Mouse (Mus musculus) hindbrain, embryonic 10.5 days (tissue): ENCODE results near the gene Ywhag. TPM values are rescaled to one million over a fixed set of nuclear protein-coding genes. Genes with fewer than 3 reads are reported as not detected.

ENCODE experiments used
- DNase-seq: peaks from one replicate; pipeline ENCODE4 v3.0.0-alpha.2; 2017; ENCODE audit warnings: low spot score
- H3K27ac ChIP-seq: fragments of 300-500 bp; sonication (generic); 2 replicates; pipeline ENCODE4 v1.5.1; 2016; ENCODE audit warnings: mild to moderate bottlenecking, moderate library complexity
- H3K27me3 ChIP-seq: fragments of 300-500 bp; sonication (generic); 2 replicates; pipeline ENCODE4 v1.6.1; 2016; ENCODE audit warnings: mild to moderate bottlenecking; ENCODE audit not compliant: poor library complexity, insufficient read depth, severe bottlenecking
- H3K36me3 ChIP-seq: fragments of 300-500 bp; sonication (generic); 2 replicates; pipeline ENCODE4 v1.6.1; 2016; ENCODE audit warnings: mild to moderate bottlenecking, moderate library complexity
- H3K4me1 ChIP-seq: fragments of 300-500 bp; sonication (generic); replicated peaks from 2 replicates; pipeline ENCODE4 v1.6.1; 2016; ENCODE audit warnings: mild to moderate bottlenecking
- H3K4me3 ChIP-seq: fragments of 300-500 bp; sonication (generic); 2 replicates; pipeline ENCODE4 v1.5.1; 2016; ENCODE audit warnings: mild to moderate bottlenecking, moderate library complexity
- H3K9me3 ChIP-seq: fragments of 300-500 bp; sonication (generic); 2 replicates; pipeline ENCODE4 v1.6.1; 2016; ENCODE audit warnings: mild to moderate bottlenecking, moderate library complexity
- WGBS: fragments of 180-500 bp; shearing (Covaris S2); methylation state at CpG from one replicate; pipeline ENCODE4 v1.1.7; 2016; 5-methylcytosine and 5-hydroxymethylcytosine counted together
- polyA plus RNA-seq: library from polyadenylated mRNA; unstranded; fragments of >200 nt; fragmentation: Nextera tagmentation; extraction: Ambion mirVana; gene quantifications from 2 replicates; pipeline ENCODE4 v1.2.1, GENCODE M21; 2016

Gene Ywhag
- polyA plus RNA-seq, result 274 and 348 TPM in 2 replicates

DNA sequence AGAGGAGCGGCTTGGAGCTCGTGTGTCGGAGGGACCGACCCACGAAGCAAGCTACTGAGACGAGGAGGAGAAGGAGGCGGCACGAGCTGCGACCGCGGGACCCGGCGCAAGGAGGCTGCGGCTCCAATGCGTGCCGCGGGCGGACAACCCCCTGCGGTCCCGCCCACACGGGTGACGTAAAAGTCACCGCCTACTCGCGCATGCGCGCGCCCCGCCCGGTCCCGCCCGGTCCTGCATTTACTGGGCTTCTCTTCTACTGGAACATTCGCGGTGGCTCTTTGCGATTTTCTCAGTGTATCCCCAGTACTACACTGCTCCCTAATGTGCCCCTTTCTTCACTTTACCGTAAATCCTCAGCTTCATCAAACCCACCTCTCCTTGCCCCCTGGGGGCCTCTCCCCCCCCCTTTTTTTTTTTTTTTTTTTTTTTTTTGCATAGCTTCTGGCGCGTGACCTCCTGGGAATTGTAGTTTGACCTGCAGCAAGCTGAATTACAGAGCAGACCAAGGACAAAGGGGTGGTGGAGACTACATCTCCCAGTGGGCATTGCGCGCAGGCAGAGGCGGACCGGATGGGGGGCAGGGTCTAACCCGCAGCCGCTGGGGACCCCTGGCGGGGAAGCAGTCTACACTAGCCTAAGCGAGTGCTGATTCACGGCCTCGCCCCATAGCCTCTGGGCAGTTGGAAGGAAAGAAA, at the start of gene Ywhag:
Ywhag (minus strand) TSS at position 136 of the 695 bp plus-strand sequence.
- Histone ChIP-seq H3K4me3 (peak within 1 kb of the TSS; percentile 94), H3K4me1 (peaks cover 23% of the 10 kb centered on the region), H3K27ac (peak within 1 kb of the TSS; percentile 98), H3K27me3 (no peaks in the 10 kb centered on the region), H3K36me3 (peaks cover 29% of the 10 kb centered on the region), H3K9me3 (no peaks in the 10 kb centered on the region)
- peak; percentile 96 for DNase-seq
- under 1% methylated on average over 48 of the region's 48 CpGs for WGBS

DNA sequence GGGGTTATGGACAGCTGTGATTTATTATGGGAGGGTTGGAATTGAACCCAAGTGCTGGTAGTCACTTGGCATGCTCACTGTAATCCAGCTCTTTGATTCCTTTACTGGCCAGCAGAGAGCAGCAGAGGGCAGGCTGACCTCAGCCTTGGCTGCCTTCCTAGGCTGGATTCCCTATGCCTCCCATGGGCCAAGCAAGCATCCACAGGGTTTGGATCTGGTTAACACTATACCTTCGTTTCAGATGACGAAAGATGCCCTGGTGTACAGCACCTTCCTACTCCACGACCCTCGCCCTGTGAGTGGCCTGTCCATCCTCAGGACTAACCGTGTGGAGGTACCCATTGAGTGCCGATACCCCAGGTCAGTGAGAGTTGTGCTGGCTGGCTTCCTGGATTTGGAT, 48.0 kb upstream of the Ywhag start:
- Histone ChIP-seq H3K4me3 (no peak overlapping the region), H3K4me1 (0 out of 2 replicates have a peak, but pooled peaks cover 3% of the 10 kb centered on the region), H3K27me3 (no peaks in the 10 kb centered on the region), H3K36me3 (no peaks in the 10 kb centered on the region), H3K27ac (no peak overlapping the region), H3K9me3 (no peaks in the 10 kb centered on the region)
- peak; percentile 70 for DNase-seq
- WGBS, result 39% methylated on average over 6 of the region's 6 CpGs

DNA sequence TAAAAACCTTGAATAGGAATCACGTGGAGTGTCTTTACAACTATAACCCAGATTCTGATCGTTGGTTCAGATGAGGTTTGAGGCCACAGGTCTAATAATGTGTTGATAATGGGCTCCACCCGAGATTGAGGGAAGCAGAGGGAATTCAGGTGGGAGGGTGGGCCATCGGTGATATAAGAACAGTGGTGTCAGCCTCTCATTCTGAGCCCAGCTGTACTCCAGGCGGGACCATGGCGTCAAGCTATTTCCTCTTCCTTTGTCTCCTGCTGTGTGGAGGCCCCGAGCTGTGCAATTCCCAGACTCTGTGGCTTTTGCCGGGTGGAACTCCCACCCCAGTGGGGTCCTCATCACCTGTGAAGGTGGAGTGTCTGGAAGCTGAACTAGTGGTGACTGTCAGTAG, 45.5 kb upstream of the Ywhag start, which contains the start of gene Zp3:
Zp3 (plus strand) TSS at position 196 of the 400 bp plus-strand sequence.
- Histone ChIP-seq H3K4me1 (no peaks in the 10 kb centered on the region), H3K27me3 (no peaks in the 10 kb centered on the region), H3K9me3 (no peaks in the 10 kb centered on the region), H3K27ac (no peak within 1 kb of the TSS), H3K36me3 (no peaks in the 10 kb centered on the region), H3K4me3 (no peak within 1 kb of the TSS)
- 76% methylated on average over 8 of the region's 8 CpGs for WGBS
- no peak for DNase-seq

DNA sequence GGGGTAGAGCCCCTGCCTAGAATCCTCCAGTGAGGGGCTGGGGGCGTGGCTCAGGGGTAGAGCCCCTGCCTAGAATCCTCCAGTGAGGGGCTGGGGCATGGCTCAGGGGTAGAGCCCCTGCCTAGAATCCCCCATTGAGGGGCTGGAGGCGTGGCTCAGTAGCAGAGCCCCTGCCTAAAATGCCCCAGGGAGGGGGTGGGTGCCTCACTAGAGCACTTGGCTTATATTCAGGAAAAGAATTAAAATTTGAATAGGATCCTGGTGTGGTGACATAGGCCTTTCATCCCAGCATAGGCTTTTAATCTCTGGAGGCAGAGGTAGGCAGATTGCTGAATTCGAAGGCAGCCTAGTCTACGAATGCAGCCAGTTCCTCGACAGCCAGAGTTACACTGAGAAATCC, 45.0 kb upstream of the Ywhag start:
- peaks cover 3% of the 10 kb centered on the region for H3K4me1 ChIP-seq
- H3K4me3 ChIP-seq, result no peak overlapping the region
- DNase-seq, result no peak
- no peaks in the 10 kb centered on the region for H3K27me3 ChIP-seq
- 85% methylated on average over 5 of the region's 5 CpGs for WGBS
- no peak overlapping the region for H3K27ac ChIP-seq
- no peaks in the 10 kb centered on the region for H3K36me3 ChIP-seq
- H3K9me3 ChIP-seq, result no peaks in the 10 kb centered on the region

DNA sequence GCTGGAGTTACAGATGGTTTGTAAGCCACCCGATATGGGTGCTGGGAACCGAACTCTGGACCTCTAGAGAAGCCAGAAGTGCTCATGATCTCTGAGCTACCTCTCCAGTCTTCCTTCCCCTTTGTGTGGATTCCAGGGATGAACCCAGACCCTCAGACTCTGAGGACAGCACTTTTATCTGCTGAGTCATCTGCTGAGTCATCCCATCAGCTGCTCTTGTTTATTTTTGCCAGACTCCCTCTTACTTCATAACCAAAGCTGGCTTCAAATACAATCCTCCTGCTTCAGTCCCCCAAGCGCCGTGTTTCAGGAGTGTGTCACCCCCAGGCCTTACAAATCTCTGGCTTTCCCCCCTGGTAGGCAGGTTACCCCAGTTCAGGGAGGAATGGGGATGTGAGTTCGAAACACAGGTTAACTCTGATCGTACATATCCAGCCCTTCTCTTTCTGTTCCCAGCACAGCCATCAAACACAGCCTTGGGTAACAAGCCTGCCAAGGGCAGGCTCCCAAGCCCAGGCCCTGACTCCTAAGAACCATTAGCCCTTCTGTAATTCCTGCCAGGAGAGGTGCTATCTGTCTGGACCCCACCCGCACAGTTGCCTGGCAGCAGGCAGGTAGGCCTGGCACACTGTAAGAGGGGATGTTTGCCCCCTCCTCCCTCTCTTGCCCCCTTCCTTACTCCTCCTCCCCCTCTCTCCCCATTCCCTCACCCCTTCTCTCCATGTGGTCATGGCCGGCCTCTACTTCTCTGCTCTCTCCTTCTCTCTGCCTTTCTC, 41.7 kb upstream of the Ywhag start:
- H3K9me3 ChIP-seq, result no peaks in the 10 kb centered on the region
- 90% methylated on average over 8 of the region's 8 CpGs for WGBS

DNA sequence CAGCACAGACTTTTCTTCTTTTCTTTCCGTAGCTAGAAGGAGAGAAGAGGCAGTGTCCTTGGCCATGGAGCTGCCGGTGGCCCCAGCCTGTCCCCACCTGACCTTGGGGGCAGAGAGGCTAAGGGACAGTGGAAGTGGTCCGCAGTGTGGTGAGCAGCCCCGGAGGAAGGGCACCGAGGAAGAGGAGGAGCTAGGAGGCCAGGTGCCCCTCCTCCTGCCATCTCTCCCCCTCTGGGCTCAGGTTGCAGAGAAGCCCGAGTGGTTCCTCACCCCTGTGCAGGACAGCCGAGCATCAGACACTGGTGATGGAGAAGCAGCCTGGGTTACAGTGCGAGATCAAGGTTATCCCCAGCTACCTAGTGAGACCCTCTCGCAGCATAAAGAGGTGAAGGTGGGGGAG, 39.9 kb upstream of the Ywhag start, which contains the start of gene Ssc4d:
Ssc4d (minus strand) TSS at position 167 of the 400 bp plus-strand sequence.
- H3K9me3 ChIP-seq, result no peaks in the 10 kb centered on the region
- no peak for DNase-seq
- H3K36me3 ChIP-seq, result no peaks in the 10 kb centered on the region
- H3K27me3 ChIP-seq, result no peaks in the 10 kb centered on the region
- peak within 1 kb of the TSS; percentile 28; the same call in 1 of the 2 replicates for H3K4me3 ChIP-seq
- peak within 1 kb of the TSS; percentile 53; the same call in 1 of the 2 replicates for H3K27ac ChIP-seq
- WGBS, result 18% methylated on average over 9 of the region's 9 CpGs
- H3K4me1 ChIP-seq, result peaks cover 7% of the 10 kb centered on the region

More for the DNA sequence above, 41.7 kb upstream of the Ywhag start:
- Histone ChIP-seq H3K4me1 (peaks cover 7% of the 10 kb centered on the region), H3K27me3 (no peaks in the 10 kb centered on the region), H3K36me3 (no peaks in the 10 kb centered on the region), H3K27ac (no peak overlapping the region), H3K4me3 (no peak overlapping the region)
- DNase-seq, result no peak

DNA sequence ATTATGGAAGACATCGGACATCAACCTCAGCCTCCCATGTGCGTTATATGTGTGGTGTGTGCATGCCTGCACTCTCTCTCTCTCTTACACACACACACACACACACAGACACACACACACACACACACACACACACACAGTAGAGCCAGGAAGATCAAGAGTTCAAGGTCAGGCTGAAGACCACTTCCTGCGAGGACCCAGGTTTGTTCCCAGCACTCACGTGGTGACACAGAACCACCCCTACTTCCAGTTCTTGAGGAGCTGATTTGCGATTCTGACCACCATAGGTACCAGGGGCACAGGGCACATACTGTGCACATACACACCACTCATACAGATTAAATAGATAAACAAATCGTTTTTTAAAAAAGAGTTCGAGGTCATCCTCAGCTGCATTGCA, 37.5 kb upstream of the Ywhag start:
- H3K27ac ChIP-seq, result no peak overlapping the region
- H3K4me3 ChIP-seq, result no peak overlapping the region
- WGBS, result 86% methylated on average over 7 of the region's 7 CpGs
- H3K36me3 ChIP-seq, result no peaks in the 10 kb centered on the region
- H3K27me3 ChIP-seq, result no peaks in the 10 kb centered on the region
- no peak for DNase-seq
- no peaks in the 10 kb centered on the region for H3K9me3 ChIP-seq
- peaks cover 7% of the 10 kb centered on the region for H3K4me1 ChIP-seq

DNA sequence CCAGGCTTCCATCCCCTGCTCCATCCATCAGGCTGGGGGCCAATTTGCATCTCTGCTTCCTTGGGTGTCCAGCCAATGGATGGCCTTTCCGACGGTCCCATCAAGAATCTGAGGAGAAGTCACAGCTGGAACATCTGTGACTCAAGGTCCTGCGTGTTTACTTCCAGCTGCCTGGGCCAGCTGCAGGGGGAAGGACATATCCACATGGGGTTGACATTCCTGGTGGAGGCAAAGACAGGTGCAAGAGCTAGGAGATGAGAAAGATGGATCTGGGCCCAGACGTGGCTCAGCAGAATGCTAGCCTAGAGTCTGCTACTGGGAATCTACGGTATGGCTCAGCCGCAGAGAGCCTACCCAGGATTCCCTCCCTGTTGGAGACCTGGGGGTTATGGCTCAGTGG, 35.8 kb upstream of the Ywhag start:
- peaks cover 13% of the 10 kb centered on the region for H3K4me1 ChIP-seq
- H3K27me3 ChIP-seq, result peaks cover 8% of the 10 kb centered on the region
- no peak for DNase-seq
- H3K27ac ChIP-seq, result no peak overlapping the region
- no peak overlapping the region for H3K4me3 ChIP-seq
- WGBS, result 83% methylated on average over 6 of the region's 6 CpGs
- no peaks in the 10 kb centered on the region for H3K36me3 ChIP-seq
- H3K9me3 ChIP-seq, result no peaks in the 10 kb centered on the region

DNA sequence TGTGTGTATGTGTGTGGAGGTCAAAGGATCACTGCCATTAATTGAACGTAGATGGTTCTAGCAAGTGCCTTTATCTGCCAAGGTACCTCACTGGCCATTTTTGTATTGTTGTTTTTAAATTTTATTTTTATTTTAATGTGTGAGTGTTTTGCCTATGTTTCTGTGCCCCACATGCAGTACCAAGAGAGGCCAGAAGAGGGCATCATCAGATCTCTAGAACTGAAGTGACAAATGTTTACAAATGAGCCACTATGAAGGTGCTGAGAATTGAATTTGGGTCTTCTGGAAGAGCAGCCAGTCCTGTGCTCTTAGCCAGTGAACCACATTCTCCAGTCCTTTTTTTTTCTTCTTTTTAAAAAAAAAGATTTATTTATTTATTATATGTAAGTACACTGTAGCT, 34.4 kb upstream of the Ywhag start:
- Histone ChIP-seq H3K36me3 (no peaks in the 10 kb centered on the region), H3K4me3 (no peak overlapping the region), H3K27me3 (peaks cover 20% of the 10 kb centered on the region), H3K9me3 (no peaks in the 10 kb centered on the region), H3K27ac (no peak overlapping the region), H3K4me1 (peaks cover 6% of the 10 kb centered on the region; the same call in 1 of the 2 replicates)
- WGBS, result 56% methylated on average over 1 of the region's 1 CpGs
- peak; percentile 54 for DNase-seq

DNA sequence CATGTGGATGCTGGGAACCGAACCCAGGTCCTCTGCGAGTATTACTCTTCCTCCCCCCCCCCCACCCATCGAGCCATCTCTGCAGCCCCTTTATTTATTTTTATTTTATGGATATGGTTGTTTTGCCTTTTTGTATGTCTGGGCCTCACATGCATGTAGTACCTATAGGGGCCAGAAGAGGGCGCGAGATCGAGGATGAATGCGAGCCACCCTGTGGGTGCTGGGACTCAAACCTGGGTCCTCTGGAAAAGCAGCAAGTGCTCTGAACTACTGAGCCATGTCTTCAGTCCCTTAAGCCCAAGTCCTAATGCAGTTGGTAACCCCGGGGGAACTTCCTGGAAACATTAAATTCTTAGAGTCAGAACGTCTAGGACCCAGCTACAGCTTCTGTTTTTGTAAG, 32.5 kb upstream of the Ywhag start:
- peaks cover 20% of the 10 kb centered on the region for H3K4me1 ChIP-seq
- no peaks in the 10 kb centered on the region for H3K36me3 ChIP-seq
- H3K9me3 ChIP-seq, result no peaks in the 10 kb centered on the region
- 62% methylated on average over 9 of the region's 9 CpGs for WGBS
- H3K4me3 ChIP-seq, result no peak overlapping the region
- no peak for DNase-seq
- H3K27ac ChIP-seq, result no peak overlapping the region
- H3K27me3 ChIP-seq, result peaks cover 20% of the 10 kb centered on the region

DNA sequence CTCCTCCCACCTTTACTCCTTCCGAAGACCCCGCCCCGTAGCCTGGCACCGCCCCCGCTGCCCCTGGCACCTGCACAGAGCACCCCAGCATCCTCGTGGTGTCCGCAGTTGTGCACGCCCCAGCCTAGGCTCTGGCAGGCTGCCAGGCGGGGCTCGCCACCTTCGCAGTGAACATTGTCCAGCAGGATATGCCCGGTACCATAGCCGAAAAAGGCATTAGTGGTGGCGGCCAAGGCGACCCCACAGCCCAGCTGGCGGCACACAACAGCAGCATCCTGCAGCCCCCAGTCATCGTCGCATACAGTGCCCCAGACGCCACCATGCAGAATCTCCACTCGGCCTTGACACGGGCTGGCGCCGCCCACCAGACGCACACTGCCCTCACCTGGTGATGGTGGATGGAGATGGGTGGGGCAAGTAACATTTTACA, 31.1 kb upstream of the Ywhag start:
- no peaks in the 10 kb centered on the region for H3K9me3 ChIP-seq

DNA sequence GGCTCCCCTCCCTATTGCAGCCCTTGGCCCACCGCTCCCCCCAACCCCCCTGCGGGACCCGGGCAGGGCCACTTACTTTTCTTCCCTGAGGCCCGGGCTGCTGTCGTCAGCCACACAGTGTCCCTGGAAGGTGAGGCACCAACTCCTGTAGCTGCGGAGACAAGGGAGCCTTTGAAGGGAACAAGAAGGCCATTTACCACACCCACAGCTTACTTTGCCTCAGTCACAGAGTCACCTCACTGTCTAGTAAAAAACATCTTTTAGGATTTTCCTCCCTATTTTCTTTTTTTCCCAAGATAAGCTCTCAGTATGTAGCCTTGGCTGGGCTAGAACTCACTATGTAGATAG, 28.8 kb upstream of the Ywhag start:
- no peaks in the 10 kb centered on the region for H3K9me3 ChIP-seq
- no peaks in the 10 kb centered on the region for H3K36me3 ChIP-seq
- peak overlapping the region; percentile 65 for H3K4me3 ChIP-seq
- peaks cover 35% of the 10 kb centered on the region for H3K4me1 ChIP-seq
- peak overlapping the region; percentile 97 for H3K27ac ChIP-seq
- no peak for DNase-seq
- WGBS, result 8% methylated on average over 6 of the region's 6 CpGs
- H3K27me3 ChIP-seq, result peaks cover 20% of the 10 kb centered on the region

More for the DNA sequence above, 31.1 kb upstream of the Ywhag start:
- Histone ChIP-seq H3K27me3 (peaks cover 20% of the 10 kb centered on the region), H3K4me1 (peaks cover 32% of the 10 kb centered on the region), H3K4me3 (peak overlapping the region; percentile 18; the same call in 1 of the 2 replicates), H3K27ac (no peak overlapping the region), H3K36me3 (no peaks in the 10 kb centered on the region)
- 10% methylated on average over 24 of the region's 24 CpGs for WGBS
- no peak for DNase-seq
